In the genomic region with DNA sequence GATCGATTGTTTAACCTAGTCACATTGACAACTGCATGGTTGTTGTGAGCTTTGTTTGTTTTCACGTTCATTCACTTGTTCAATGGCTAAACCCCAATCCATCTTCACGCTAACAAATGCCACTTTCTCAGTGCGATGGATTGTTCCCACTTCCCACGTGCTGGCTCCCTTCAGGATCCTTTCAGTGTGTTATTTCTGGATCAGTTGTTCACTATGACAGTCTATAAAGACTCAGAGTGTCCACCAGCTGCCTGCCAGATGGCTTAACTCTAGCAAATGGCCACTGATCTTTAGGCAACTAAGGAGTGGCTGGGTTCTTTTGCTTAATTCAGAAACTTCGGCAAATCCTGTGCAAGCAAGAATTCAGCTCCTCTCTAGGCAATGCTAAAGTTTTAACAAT, we compare ENCODE assay signal across 9 mouse cellular contexts.
DNase-seq lines count a peak whose midpoint lies in the region; ATAC-seq and TF ChIP-seq lines count a peak whose summit lies in the region.
"Had no signal": no experiment of that assay in that cellular context is flagged by ENCODE, and none has a peak within 500 bp of the region (broad histone marks: within the 10 kb centered on the region; RNA-seq: fewer than 3 reads in every experiment).

No protein-coding gene starts in this region.

- WGBS in lung, embryonic 14.5 days: 28% methylated on average over 6 of the region's 6 CpGs
- WGBS in lung, adult 2 months: 36% methylated on average over 6 of the region's 6 CpGs
- WGBS in forebrain, embryonic 15.5 days: 5% methylated on average over 6 of the region's 6 CpGs

- no peak overlapping the region for H3K27ac ChIP-seq in lung, embryonic 14.5 days (ENCODE audit: low read depth)
- no peak overlapping the region for H3K27ac ChIP-seq in forebrain, embryonic 15.5 days (replicated peaks)
- H3K27ac ChIP-seq: liver, embryonic 15.5 days had no signal

- TF ChIP-seq POLR2A in lung, adult 2 months (IDR thresholded peaks at IDR 0.05; ENCODE audit: borderline replicate concordance, extremely low read depth, low read depth, low read length): no peak

- TF ChIP-seq CTCF in lung, embryonic 14.5 days (IDR thresholded peaks at IDR 0.05; ENCODE audit: low read depth): no peak
- no peak for TF ChIP-seq CTCF in lung, adult 2 months (IDR thresholded peaks at IDR 0.05; ENCODE audit: insufficient read depth, low read length)

- H3K4me3 ChIP-seq in lung, embryonic 14.5 days (ENCODE audit: low read depth, low read length): no peak overlapping the region
- H3K4me3 ChIP-seq in lung, adult 2 months (replicated peaks; ENCODE audit: extremely low read depth, low read depth, low read length): no peak overlapping the region
- no peak overlapping the region for H3K4me3 ChIP-seq in forebrain, embryonic 15.5 days
- H3K4me3 ChIP-seq: liver, embryonic 15.5 days had no signal

- intact Hi-C loops in left cerebral cortex, postnatal 36 days (cut with DNase I): no loop called here

- no peaks in the 10 kb centered on the region for H3K27me3 ChIP-seq in lung, embryonic 14.5 days (ENCODE audit: insufficient read depth, low read length)
- no peaks in the 10 kb centered on the region for H3K27me3 ChIP-seq in forebrain, embryonic 15.5 days
- H3K27me3 ChIP-seq: liver, embryonic 15.5 days had no signal

- peak; percentile 30 for DNase-seq in lung, embryonic 14.5 days
- DNase-seq in lung, adult 2 months: no peak
- peak; percentile 34 to 53 for DNase-seq in left cerebral cortex, postnatal 36 days (ENCODE audit: low spot score in 2 of 2)
- DNase-seq in right cerebral cortex, postnatal 10 days (ENCODE audit: low spot score in 2 of 2): peak; percentile 58 to 75
- DNase-seq in adrenal gland, postnatal 4 days (ENCODE audit: low spot score in 2 of 2): no peak
- no peak for DNase-seq in lung, adult 18-20 months

- no peaks in the 10 kb centered on the region for H3K36me3 ChIP-seq in lung, embryonic 14.5 days (ENCODE audit: insufficient read depth)
- no peaks in the 10 kb centered on the region for H3K36me3 ChIP-seq in forebrain, embryonic 15.5 days
- H3K36me3 ChIP-seq: liver, embryonic 15.5 days had no signal

- no peaks in the 10 kb centered on the region for H3K4me1 ChIP-seq in lung, embryonic 14.5 days (ENCODE audit: insufficient read depth)
- H3K4me1 ChIP-seq in lung, adult 2 months (ENCODE audit: control insufficient read depth, insufficient read depth, low read length): no peaks in the 10 kb centered on the region
- 0 out of 2 replicates have a peak, but pooled peaks cover 12% of the 10 kb centered on the region for H3K4me1 ChIP-seq in forebrain, embryonic 15.5 days
- H3K4me1 ChIP-seq: liver, embryonic 15.5 days had no signal

- no peak overlapping the region for H3K4me2 ChIP-seq in lung, embryonic 14.5 days
- H3K4me2 ChIP-seq in forebrain, embryonic 15.5 days (replicated peaks): no peak overlapping the region
- H3K4me2 ChIP-seq: liver, embryonic 15.5 days had no signal

- ATAC-seq in lung, embryonic 14.5 days (ENCODE audit: insufficient read depth): no peak
- ATAC-seq in forebrain, embryonic 15.5 days (replicated peaks): peak; percentile 93
- ATAC-seq in granulocyte monocyte progenitor cell, adult 5-6 weeks (replicated peaks; ENCODE audit: poor library complexity, severe bottlenecking): no peak

- H3K9me3 ChIP-seq in lung, embryonic 14.5 days (ENCODE audit: low read depth, low read length): no peaks in the 10 kb centered on the region
- no peaks in the 10 kb centered on the region for H3K9me3 ChIP-seq in forebrain, embryonic 15.5 days
- H3K9me3 ChIP-seq: liver, embryonic 15.5 days had no signal

- H3K9ac ChIP-seq in lung, embryonic 14.5 days: no peak overlapping the region
- no peak overlapping the region for H3K9ac ChIP-seq in forebrain, embryonic 15.5 days (replicated peaks)
- H3K9ac ChIP-seq: liver, embryonic 15.5 days had no signal

Comparison
In these comparisons a context has a peak if more than half of its experiments do, and no peak if none do; other contexts are left out.
1. DNase-seq: peak in lung, embryonic 14.5 days (single experiment), left cerebral cortex, postnatal 36 days (2 of 2) and right cerebral cortex, postnatal 10 days (2 of 2); none in lung, adult 2 months (single experiment), adrenal gland, postnatal 4 days (0 of 2) and lung, adult 18-20 months (0 of 2).